ENCODE assay signal across 12 mouse cellular contexts in the genomic region with DNA sequence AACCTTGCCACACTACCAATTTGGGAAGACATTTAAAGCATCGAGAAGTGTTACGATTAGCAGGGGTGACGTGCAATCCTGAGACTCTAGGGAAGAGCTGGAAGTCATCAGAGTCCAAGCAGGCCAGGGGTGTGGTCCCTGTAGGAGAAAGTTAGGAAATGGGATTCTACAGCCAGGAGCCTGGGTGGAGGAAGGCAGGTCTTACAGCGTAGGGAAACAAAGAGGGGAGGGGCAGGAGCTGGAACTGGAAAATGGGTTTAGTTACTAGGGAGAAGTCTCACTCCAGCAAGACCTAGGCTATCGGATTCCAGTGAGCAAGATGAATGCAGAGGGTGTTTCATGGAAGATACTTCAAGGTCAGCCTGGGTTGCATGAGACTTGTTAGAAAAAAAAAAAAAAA. TPM values are rescaled to one million over a fixed set of nuclear protein-coding genes. Genes with fewer than 3 reads are reported as not detected.
DNase-seq lines count a peak whose midpoint lies in the region; ATAC-seq and TF ChIP-seq lines count a peak whose summit lies in the region.
"Had no signal": no experiment of that assay in that cellular context is flagged by ENCODE, and none has a peak within 500 bp of the region (broad histone marks: within the 10 kb centered on the region; RNA-seq: fewer than 3 reads in every experiment).

No protein-coding gene starts in this region.

- no peak for TF ChIP-seq CTCF in lung, embryonic 14.5 days (IDR thresholded peaks at IDR 0.05; ENCODE audit: low read depth)
- no peak for TF ChIP-seq CTCF in hindbrain, postnatal 0 days (IDR thresholded peaks at IDR 0.05; ENCODE audit: low read depth)

- no peak overlapping the region for H3K4me3 ChIP-seq in lung, embryonic 14.5 days (ENCODE audit: low read depth, low read length)
- peak overlapping the region; percentile 21; the same call in 1 of the 2 replicates for H3K4me3 ChIP-seq in brown adipose tissue, adult 24 weeks (ENCODE audit: insufficient read depth, low read depth, low read length)
- no peak overlapping the region for H3K4me3 ChIP-seq in heart, embryonic 16.5 days (ENCODE audit: low read length)
- H3K4me3 ChIP-seq in stomach, embryonic 15.5 days (replicated peaks) = no peak overlapping the region
- no peak overlapping the region for H3K4me3 ChIP-seq in hindbrain, postnatal 0 days (ENCODE audit: low read length)
- H3K4me3 ChIP-seq: midbrain, embryonic 10.5 days had no signal

- ATAC-seq in lung, embryonic 14.5 days (ENCODE audit: insufficient read depth) = no peak
- ATAC-seq in heart, embryonic 16.5 days (replicated peaks; ENCODE audit: extremely low read depth, insufficient read depth, low FRiP score) = peak; percentile 39; the same call in 1 of the 2 replicates
- ATAC-seq in stomach, embryonic 15.5 days (ENCODE audit: insufficient read depth, low FRiP score, low read depth) = no peak
- no peak for ATAC-seq in hindbrain, postnatal 0 days

- H3K27me3 ChIP-seq in lung, embryonic 14.5 days (ENCODE audit: insufficient read depth, low read length) = no peaks in the 10 kb centered on the region
- no peaks in the 10 kb centered on the region for H3K27me3 ChIP-seq in heart, embryonic 16.5 days (ENCODE audit: control insufficient read depth, insufficient read depth, low read length)
- H3K27me3 ChIP-seq in stomach, embryonic 15.5 days (replicated peaks) = no peaks in the 10 kb centered on the region
- no peaks in the 10 kb centered on the region for H3K27me3 ChIP-seq in hindbrain, postnatal 0 days (ENCODE audit: insufficient read depth, low read length)

- H3K9ac ChIP-seq in lung, embryonic 14.5 days = no peak overlapping the region
- no peak overlapping the region for H3K9ac ChIP-seq in heart, embryonic 16.5 days (ENCODE audit: low read length)
- no peak overlapping the region for H3K9ac ChIP-seq in stomach, embryonic 15.5 days
- H3K9ac ChIP-seq in hindbrain, postnatal 0 days (replicated peaks; ENCODE audit: low read length) = no peak overlapping the region

- peak; percentile 16 for DNase-seq in lung, embryonic 14.5 days
- no peak for DNase-seq in lung, postnatal 4 days
- no peak for DNase-seq in hindbrain, postnatal 0 days (ENCODE audit: low spot score)
- DNase-seq in thymus, postnatal 4 days = no peak
- DNase-seq: cerebellum, adult 18-20 months; retina, postnatal 1 day had no signal

- no peak overlapping the region for H3K4me2 ChIP-seq in lung, embryonic 14.5 days
- peak overlapping the region; percentile 19; the same call in 1 of the 2 replicates for H3K4me2 ChIP-seq in heart, embryonic 16.5 days (ENCODE audit: low read depth, low read length)
- no peak overlapping the region; the same call in 1 of the 2 replicates for H3K4me2 ChIP-seq in stomach, embryonic 15.5 days
- H3K4me2 ChIP-seq in hindbrain, postnatal 0 days (ENCODE audit: low read depth, low read length) = no peak overlapping the region
- H3K4me2 ChIP-seq: liver, embryonic 11.5 days had no signal

- no peak overlapping the region for H3K27ac ChIP-seq in lung, embryonic 14.5 days (ENCODE audit: low read depth)
- H3K27ac ChIP-seq in brown adipose tissue, adult 24 weeks (replicated peaks; ENCODE audit: low read depth, low read length) = peak overlapping the region; percentile 63
- H3K27ac ChIP-seq in heart, embryonic 16.5 days (ENCODE audit: low read length) = peak overlapping the region; percentile 64
- peak overlapping the region; percentile 68 for H3K27ac ChIP-seq in stomach, embryonic 15.5 days
- no peak overlapping the region for H3K27ac ChIP-seq in hindbrain, postnatal 0 days
- H3K27ac ChIP-seq: midbrain, embryonic 10.5 days had no signal

- no peaks in the 10 kb centered on the region for H3K36me3 ChIP-seq in lung, embryonic 14.5 days (ENCODE audit: insufficient read depth)
- H3K36me3 ChIP-seq in heart, embryonic 16.5 days (ENCODE audit: control insufficient read depth, insufficient read depth) = no peaks in the 10 kb centered on the region
- no peaks in the 10 kb centered on the region for H3K36me3 ChIP-seq in stomach, embryonic 15.5 days
- H3K36me3 ChIP-seq in hindbrain, postnatal 0 days (ENCODE audit: insufficient read depth, low read length) = no peaks in the 10 kb centered on the region
- H3K36me3 ChIP-seq: midbrain, embryonic 10.5 days had no signal

- H3K9me3 ChIP-seq in lung, embryonic 14.5 days (ENCODE audit: low read depth, low read length) = no peaks in the 10 kb centered on the region
- peaks cover 6% of the 10 kb centered on the region for H3K9me3 ChIP-seq in heart, embryonic 16.5 days (replicated peaks; ENCODE audit: control insufficient read depth, low read length)
- no peaks in the 10 kb centered on the region for H3K9me3 ChIP-seq in stomach, embryonic 15.5 days
- H3K9me3 ChIP-seq in hindbrain, postnatal 0 days (ENCODE audit: low read length) = peaks cover 2% of the 10 kb centered on the region; the same call in 1 of the 2 replicates
- H3K9me3 ChIP-seq: midbrain, embryonic 10.5 days had no signal

- 64% methylated on average over 5 of the region's 5 CpGs for WGBS in lung, embryonic 14.5 days
- WGBS in heart, embryonic 16.5 days = 49% methylated on average over 5 of the region's 5 CpGs
- 61% methylated on average over 5 of the region's 5 CpGs for WGBS in stomach, embryonic 15.5 days
- 69% methylated on average over 5 of the region's 5 CpGs for WGBS in hindbrain, postnatal 0 days

- H3K4me1 ChIP-seq in lung, embryonic 14.5 days (ENCODE audit: insufficient read depth) = no peaks in the 10 kb centered on the region; the same call in 1 of the 2 replicates
- peaks cover 4% of the 10 kb centered on the region; the same call in 1 of the 2 replicates for H3K4me1 ChIP-seq in brown adipose tissue, adult 24 weeks (ENCODE audit: control insufficient read depth, insufficient read depth, insufficient read length, low read length)
- peaks cover 30% of the 10 kb centered on the region for H3K4me1 ChIP-seq in heart, embryonic 16.5 days (ENCODE audit: control insufficient read depth, insufficient read depth, low read length)
- H3K4me1 ChIP-seq in stomach, embryonic 15.5 days = peaks cover 4% of the 10 kb centered on the region; the same call in 1 of the 2 replicates
- H3K4me1 ChIP-seq in hindbrain, postnatal 0 days (ENCODE audit: insufficient read depth, low read length) = peaks cover 11% of the 10 kb centered on the region; the same call in 1 of the 2 replicates

RNA-seq across cellular contexts. Expression of a gene that starts 8.9 kb away (rescaled TPM):
- polyA plus RNA-seq in lung, embryonic 14.5 days (2014; fragmentation: Nextera tagmentation; extraction: Ambion mirVana) = 15.3 and 18.3 TPM in 2 replicates
- 11.3 and 18.7 TPM in 2 replicates for polyA plus RNA-seq in brown adipose tissue, adult 24 weeks (2012; ENCODE audit: insufficient read depth, insufficient read length, missing spikeins)
- 128 and 145 TPM in 2 replicates for polyA plus RNA-seq in heart, embryonic 16.5 days (2015; fragmentation: Nextera tagmentation; extraction: Ambion mirVana)
- polyA plus RNA-seq in stomach, embryonic 15.5 days (2015; fragmentation: Nextera tagmentation; extraction: Ambion mirVana) = 12.5 and 12.7 TPM in 2 replicates
- 12.8 and 16.5 TPM in 2 replicates for total RNA-seq in hindbrain, postnatal 0 days (2014; rRNA removed)
- polyA plus RNA-seq in hindbrain, postnatal 0 days (2015; fragmentation: Nextera tagmentation; extraction: Ambion mirVana) = 6.4 and 6.5 TPM in 2 replicates
- total RNA-seq: MEL had no signal

RNA-seq across cellular contexts. Expression of a gene that starts 57.9 kb away (rescaled TPM):
- polyA plus RNA-seq in lung, embryonic 14.5 days (2014; fragmentation: Nextera tagmentation; extraction: Ambion mirVana) = 25.1 and 28.1 TPM in 2 replicates
- polyA plus RNA-seq in brown adipose tissue, adult 24 weeks (2012; ENCODE audit: insufficient read depth, insufficient read length, missing spikeins) = 0.32 and 0.46 TPM in 2 replicates
- 73.8 and 91.0 TPM in 2 replicates for polyA plus RNA-seq in heart, embryonic 16.5 days (2015; fragmentation: Nextera tagmentation; extraction: Ambion mirVana)
- 30.7 and 33.1 TPM in 2 replicates for polyA plus RNA-seq in stomach, embryonic 15.5 days (2015; fragmentation: Nextera tagmentation; extraction: Ambion mirVana)
- 33.2 and 42.0 TPM in 2 replicates for total RNA-seq in hindbrain, postnatal 0 days (2014; rRNA removed)
- 48.2 and 49.6 TPM in 2 replicates for polyA plus RNA-seq in hindbrain, postnatal 0 days (2015; fragmentation: Nextera tagmentation; extraction: Ambion mirVana)
- total RNA-seq: MEL had no signal

Comparison
In these comparisons a context has a peak if more than half of its experiments do, and no peak if none do; other contexts are left out.
1. H3K27ac ChIP-seq: peak in brown adipose tissue, adult 24 weeks (single experiment), heart, embryonic 16.5 days (single experiment) and stomach, embryonic 15.5 days (single experiment); none in lung, embryonic 14.5 days (single experiment) and hindbrain, postnatal 0 days (single experiment).
2. RNA of a gene that starts 57.9 kb away (polyA plus RNA-seq): 73.8 to 91.0 TPM in heart, embryonic 16.5 days, 48.2 to 49.6 TPM in hindbrain, postnatal 0 days, 30.7 to 33.1 TPM in stomach, embryonic 15.5 days and 25.1 to 28.1 TPM in lung, embryonic 14.5 days; 0.32 to 0.46 TPM in brown adipose tissue, adult 24 weeks; every median in the first group is over 10 times any median in the second.